Mouse (Mus musculus): Measurements from ENCODE around the gene Slc16a8.
A peak's percentile ranks its signal among the peaks of the same experiment; 100 is the strongest.
"Not testable (repeated sequence)": the region's sequence is repeated elsewhere in the genome, so short reads cannot be mapped to it uniquely, and the experiment has no call there.

Slc16a8 gene

DNA sequence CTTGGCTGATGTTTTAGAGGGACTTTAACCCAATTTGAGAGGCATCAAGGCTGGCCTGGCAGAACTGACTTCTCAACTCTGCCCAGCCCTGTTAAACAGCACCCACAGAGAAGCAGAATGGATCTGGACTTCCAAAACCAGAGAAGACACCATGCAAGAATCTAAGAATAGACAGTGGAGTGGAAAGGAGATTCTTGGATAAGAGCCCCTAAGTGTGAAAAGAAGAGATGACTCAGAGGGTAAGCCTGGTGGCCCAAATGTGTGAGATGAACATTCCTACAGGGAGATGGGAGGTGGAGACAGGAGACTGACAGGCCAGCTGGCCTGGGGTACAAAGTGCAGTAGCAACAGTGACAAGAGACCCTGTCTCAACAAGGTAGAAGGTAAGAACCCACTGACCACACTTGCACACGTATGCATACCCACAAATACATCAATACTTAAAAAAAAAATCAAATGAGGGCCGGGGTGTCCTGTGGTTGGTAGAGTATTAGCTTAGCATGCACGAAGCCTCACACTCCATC, 8.3 kb upstream of the Slc16a8 start:
- DNase-seq (ENCODE audit: low spot score), result no peak

DNA sequence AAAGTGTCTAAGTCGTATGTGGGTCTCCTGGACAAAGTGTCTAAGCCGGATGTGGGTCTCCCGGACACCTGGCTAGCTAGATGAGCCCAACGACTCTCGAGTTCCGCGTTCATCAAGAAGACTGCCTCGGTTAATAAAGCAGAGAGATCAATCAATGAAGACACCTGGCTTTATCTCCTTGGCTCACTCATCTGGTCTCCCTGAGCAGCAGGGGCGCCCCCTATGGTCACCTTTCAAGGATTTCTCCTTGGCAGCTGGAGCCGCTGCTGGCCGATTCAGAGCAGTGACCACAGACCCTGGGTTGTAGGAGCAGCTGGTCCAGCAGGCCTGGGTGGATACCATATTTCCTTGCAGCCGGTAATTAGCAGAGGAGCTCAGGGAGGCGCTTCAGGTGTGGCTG, 7.8 kb upstream of the Slc16a8 start:
- no peak for DNase-seq (ENCODE audit: low spot score)

- DNase-seq (ENCODE audit: low spot score), result no peak
Observed at GRCm38 (mm10) chr15:79261757-79262156, 7.2 kb upstream of the Slc16a8 start.

- DNase-seq (ENCODE audit: low spot score), result no peak
Observed at GRCm38 (mm10) chr15:79261095-79261725, 6.6 kb upstream of the Slc16a8 start.

DNA sequence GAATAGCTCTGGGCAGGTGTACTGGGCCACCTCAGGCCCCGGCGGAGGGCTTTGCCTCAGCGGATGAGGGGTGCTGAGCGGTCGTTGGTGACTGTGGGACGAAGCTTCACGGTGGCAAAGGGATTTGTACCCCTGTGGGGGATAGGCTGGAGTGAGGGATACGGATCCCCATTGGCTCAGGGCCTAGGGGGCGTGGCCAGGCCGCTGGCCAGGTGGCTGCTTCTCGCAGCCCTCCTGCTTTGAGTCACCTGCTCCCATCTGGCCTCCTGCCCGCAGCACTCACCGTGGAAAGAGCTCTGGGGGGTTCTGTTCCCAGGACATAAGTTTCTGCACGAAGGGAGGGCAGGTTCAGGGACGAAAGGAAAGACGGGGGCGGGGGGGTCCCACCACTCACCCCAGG, 4.0 kb upstream of the Slc16a8 start:
- no peak for DNase-seq (ENCODE audit: low spot score)

GRCm38 (mm10) chr15:79252580-79252979, 2.0 kb downstream of the Slc16a8 start:
- no peak for DNase-seq (ENCODE audit: low spot score)

DNA sequence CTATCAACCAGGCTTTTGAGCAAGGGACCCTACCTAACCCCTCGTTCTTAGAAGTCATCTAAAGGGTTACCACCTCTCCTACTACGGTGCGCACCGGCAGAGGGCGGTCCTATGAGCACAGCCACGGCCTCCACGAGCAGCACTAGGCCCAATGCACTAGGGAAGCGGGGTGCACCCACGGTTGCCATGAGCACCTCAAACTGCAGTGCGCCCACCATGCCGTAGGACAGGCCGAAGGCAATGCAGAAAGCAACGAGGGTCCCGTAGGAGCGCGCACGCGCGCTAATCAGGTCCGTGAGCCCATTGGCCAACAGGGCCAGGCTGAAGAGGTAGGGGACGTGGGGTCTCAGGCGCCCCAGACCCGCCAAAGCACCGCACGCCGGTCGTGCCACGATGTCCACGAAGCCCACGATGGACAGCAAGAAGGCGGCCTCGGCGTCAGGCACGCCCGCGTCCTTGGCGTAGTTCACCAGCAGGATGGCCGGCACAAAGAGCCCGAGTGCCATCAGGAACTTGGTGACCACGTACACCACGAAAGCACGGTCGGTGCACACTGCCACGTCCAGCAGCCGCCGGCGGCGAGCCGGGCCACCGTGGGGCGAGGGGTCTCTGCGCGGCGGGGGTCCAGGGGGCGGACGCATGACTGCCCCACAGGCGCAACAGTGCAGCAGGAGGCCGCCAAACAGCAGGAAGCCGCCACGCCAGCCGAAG, 2.6 kb downstream of the Slc16a8 start:
- no peak for DNase-seq (ENCODE audit: low spot score)

DNA sequence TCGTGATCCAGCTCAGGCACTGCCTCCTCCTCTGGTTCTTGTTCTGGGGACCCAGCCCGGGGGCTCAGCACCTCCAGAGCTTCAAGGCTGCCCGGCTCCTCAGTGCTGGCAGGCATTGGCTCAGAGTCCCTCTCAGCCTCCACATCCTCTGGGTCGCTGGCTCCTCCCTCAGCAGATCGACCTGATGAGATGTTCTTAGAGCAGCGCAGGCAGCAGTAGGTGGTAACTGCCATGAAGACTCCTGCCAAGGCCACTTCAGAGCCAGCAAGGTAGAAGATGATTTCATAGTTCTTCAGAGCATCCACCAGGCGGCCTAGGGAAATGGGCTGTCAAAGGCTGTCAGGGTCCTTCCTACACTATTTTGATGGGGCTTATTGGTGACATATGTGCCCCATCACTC, 3.4 kb downstream of the Slc16a8 start:
- DNase-seq (ENCODE audit: low spot score), result no peak

- DNase-seq (ENCODE audit: low spot score), result no peak
Observed at GRCm38 (mm10) chr15:79250236-79250635, 4.3 kb downstream of the Slc16a8 start.

- no peak for DNase-seq (ENCODE audit: low spot score)
Observed at GRCm38 (mm10) chr15:79245321-79245720, 9.2 kb downstream of the Slc16a8 start.

DNA sequence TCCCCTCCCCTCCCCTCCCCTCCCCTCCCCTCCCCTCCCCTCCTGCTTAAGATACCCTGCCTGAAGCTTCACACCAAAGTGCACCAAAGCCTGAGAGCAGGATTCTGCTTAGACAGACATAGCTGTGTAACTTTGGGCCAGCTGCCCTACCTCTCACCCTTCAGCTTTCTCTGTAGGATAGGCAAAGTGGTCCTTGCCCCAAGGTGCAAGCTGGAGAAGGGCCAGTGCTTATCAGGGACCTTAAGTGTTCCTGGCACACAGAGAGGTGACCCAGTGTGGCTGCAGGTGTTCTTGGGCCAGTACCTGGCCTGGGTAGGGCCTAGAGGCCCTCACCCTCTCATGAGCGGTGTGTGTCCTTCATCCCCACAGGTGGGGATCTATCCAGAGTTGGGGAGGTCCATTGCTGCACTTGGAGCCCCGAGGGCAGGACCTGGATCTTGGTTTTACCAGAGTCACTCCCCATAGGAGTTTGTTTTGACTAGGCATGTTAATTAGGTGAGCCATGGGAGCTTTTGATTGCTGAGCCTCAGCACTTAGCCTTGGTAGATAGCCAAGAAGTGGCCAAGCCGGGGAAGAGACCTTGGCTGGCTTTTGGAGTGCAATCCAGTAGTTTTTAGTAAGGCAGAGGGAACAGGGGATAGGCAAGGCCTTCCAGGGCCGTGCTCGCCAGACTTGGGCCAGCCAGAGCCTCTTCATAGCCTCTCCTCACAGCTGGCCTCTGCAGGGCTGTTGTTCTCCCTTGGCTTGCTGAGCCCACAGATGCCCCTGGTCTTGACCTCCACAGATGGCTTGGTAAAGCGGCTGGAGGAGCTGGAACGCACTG, 10.3 kb downstream of the Slc16a8 start:
- no peak for DNase-seq (ENCODE audit: low spot score)

DNA sequence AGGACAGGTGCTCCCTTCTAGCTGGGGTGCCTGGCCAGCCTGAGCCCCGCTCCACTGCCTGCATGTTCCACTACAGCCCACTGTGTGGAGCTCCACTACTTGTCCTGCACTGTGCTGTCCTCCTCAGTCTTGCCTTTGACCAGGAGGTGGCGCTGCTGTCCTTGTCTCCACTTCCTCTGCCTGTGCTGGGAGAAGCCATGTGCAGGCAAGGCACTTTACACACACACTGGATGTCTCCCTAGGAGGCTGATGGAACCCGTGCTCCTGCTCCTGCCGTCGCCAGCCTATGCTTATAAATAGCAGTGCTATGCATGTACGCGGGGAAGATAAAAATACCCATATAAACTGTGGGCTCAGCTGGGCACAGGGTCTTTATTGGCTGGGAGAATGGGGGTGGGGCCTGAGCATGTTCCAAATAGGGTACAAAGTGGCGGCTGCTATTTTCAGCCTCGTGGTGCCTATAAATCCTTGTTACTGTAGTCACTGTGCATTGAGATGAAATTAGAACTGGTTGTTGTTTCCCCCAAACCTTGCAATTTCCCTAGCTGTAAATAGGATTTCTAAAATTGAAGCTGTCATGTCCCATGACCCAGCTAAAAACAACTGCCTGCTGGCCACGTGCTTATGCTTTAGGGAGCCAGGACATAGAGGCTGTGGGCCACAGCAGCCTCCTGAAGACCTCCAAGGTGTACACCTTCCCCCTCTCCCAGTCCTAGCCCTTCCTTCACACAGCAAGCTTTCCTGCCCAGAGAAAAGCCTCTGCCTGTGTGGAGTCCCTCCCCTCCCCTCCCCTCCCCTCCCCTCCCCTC, 11.1 kb downstream of the Slc16a8 start:
- peak; percentile 98 for DNase-seq (ENCODE audit: low spot score)

DNA sequence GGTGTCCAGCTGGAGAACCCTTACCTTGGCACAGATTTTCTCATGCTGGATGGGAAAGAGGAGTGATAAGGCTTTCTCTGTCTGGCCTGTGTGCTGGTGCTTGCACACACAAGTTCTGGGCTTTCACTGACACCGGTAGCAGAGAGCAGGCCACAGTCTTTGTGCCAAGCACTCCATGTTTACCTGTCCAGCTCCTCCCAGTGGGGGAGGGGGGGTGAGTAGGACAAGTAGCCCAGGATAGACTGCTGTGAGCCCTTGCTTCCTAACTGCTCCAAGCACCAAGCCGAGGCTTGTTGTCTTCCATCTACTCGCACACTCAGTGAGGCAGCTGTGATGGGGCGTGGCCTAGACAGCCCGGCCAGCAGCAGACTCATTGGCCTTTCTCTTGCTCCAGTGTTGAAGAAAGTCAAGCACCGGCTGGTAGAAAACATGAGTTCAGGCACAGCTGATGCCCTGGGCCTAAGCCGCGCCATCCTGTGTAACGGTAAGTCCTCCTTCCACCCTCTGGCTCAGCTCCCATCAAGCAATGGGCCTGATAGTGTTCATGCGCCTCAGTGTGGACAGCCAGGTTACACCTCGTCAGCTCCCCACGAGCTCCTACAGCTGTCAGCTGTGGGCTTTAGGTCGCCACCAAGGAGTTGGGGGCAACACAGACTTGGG, 11.9 kb downstream of the Slc16a8 start:
- DNase-seq (ENCODE audit: low spot score), result no peak

DNA sequence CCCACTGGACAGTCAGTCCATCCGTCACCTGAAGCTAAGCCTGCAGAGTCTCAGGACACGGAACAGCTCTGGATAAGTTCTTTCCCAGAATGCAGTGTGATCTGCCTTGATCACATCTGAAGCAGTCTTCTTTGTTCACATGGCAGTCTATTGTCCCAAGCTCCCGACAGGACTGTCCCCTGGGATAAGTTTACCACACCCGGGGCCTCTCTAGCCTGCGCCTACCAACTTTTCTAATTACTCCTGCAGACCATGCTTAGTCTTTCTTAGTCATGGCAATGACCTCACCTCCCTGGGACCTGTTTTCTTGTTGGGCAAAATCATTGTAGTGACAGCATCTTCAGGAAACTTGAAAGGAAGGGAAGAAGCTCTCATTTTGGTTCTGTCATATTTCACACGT, 16.5 kb downstream of the Slc16a8 start:
- no peak for DNase-seq (ENCODE audit: low spot score)

DNA sequence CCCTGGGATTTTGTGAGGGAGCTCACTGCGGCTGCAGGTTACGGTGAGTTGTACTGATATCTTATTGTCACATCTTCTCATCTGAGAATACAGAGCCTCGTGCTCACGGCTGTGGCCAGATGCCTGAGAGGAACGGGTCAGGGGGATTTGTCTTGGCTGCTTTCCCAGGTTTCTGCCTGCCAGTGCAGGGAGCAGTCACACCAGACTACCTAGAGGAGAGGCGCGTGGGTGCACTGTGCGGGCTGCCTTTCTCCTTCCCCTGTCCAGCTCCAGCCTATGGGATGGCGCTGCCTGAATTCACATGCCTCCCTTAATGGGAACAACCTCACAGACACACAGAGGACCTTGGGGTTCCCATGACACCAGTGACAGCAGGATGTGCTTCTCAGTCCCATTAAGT, 19.3 kb downstream of the Slc16a8 start:
- no peak for DNase-seq (ENCODE audit: low spot score)

GRCm38 (mm10) chr15:79229058-79229821, 25.3 kb downstream of the Slc16a8 start, which contains the start of the genes Pick1 and Gm49486:
Pick1 (plus strand) TSS chr15:79229173.
Gm49486 (plus strand) TSS chr15:79229391.
- peak; percentile 67 for DNase-seq (ENCODE audit: low spot score)

DNA sequence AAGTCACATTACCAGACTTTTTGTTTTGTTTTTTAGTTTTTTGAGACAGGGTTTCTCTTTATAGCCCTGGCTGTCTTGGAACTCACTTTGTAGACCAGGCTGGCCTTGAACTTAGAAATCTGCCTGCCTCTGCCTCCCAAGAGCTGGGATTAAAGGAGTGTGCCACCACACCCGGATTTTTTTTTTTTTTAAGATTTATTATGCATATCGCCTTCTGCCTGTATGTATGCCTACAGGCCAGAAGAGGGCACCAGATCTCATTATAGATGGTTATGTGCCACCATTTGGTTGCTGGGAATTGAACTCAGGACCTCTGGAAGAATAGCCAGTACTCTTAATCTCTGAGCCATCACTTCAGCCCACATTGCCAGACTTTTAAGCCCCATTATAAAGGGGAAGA, 28.8 kb downstream of the Slc16a8 start:
- not testable (repeated sequence) for DNase-seq (ENCODE audit: low spot score)

- peak; percentile 91 for DNase-seq (ENCODE audit: low spot score)
Observed at GRCm38 (mm10) chr15:79224685-79225084, 29.9 kb downstream of the Slc16a8 start.

DNA sequence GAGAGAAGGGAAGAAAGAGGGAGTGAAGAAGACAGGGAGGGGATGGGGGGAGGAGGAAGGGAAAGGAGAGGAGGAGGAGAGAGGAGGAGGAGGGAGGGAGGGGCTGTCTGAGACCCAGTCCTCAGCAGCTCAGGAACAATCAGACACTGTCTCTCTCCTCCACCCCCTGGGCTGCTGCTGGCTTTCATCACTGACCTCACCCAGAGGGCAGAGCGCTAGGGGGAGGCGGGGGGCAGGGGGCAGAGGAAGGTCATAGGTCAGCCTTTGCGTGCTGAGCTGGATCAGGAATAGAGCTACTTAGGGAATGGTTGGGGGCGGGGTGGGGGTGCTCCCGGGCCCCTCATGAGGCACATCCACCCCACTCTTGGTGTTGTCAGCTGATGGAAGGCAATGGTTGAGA, 30.9 kb downstream of the Slc16a8 start:
- no peak for DNase-seq (ENCODE audit: low spot score)

GRCm38 (mm10) chr15:79219572-79219971, 35.0 kb downstream of the Slc16a8 start:
- no peak for DNase-seq (ENCODE audit: low spot score)
